Mouse (Mus musculus): ENCODE results near the gene Homer2. TPM values are rescaled to one million over a fixed set of nuclear protein-coding genes. Genes with fewer than 3 reads are reported as not detected.
A peak's percentile ranks its signal among the peaks of the same experiment; 100 is the strongest.

The Homer2 gene
- polyA plus RNA-seq, 1 experiment from 2014 or later: not detected

GRCm38 (mm10) chr7:81604991-81605390 is 102.3 kb downstream of the Homer2 start:
- Histone ChIP-seq H3K36me3 (ENCODE audit: inconsistent target) (no peaks in the 10 kb centered on the region), H3K27ac (no peak overlapping the region), H3K4me3 (ENCODE audit: inconsistent target) (no peak overlapping the region), H3K79me2 (ENCODE audit: inconsistent target) (no peaks in the 10 kb centered on the region)
- 78% methylated on average over 5 of the region's 5 CpGs for WGBS (ENCODE audit: missing documents)

GRCm38 (mm10) chr7:81599379-81600280 is 107.7 kb downstream of the Homer2 start:
- no peak overlapping the region for H3K4me3 ChIP-seq (ENCODE audit: inconsistent target)
- 80% methylated on average over 8 of the region's 8 CpGs for WGBS (ENCODE audit: missing documents)
- H3K36me3 ChIP-seq (ENCODE audit: inconsistent target): peaks cover 37% of the 10 kb centered on the region
- no peaks in the 10 kb centered on the region for H3K79me2 ChIP-seq (ENCODE audit: inconsistent target)
- no peak overlapping the region for H3K27ac ChIP-seq

GRCm38 (mm10) chr7:81597660-81598059 is 109.7 kb downstream of the Homer2 start:
- 80% methylated on average over 1 of the region's 1 CpGs for WGBS (ENCODE audit: missing documents)
- H3K36me3 ChIP-seq (ENCODE audit: inconsistent target): peaks cover 54% of the 10 kb centered on the region
- H3K4me3 ChIP-seq (ENCODE audit: inconsistent target): no peak overlapping the region
- H3K27ac ChIP-seq: no peak overlapping the region
- no peaks in the 10 kb centered on the region for H3K79me2 ChIP-seq (ENCODE audit: inconsistent target)

- Histone ChIP-seq H3K4me3 (ENCODE audit: inconsistent target) (no peak overlapping the region), H3K79me2 (ENCODE audit: inconsistent target) (no peaks in the 10 kb centered on the region), H3K27ac (no peak overlapping the region), H3K36me3 (ENCODE audit: inconsistent target) (peaks cover 69% of the 10 kb centered on the region)
- 92% methylated on average over 6 of the region's 6 CpGs for WGBS (ENCODE audit: missing documents)
Measured at GRCm38 (mm10) chr7:81596086-81596485, 111.2 kb downstream of the Homer2 start.

GRCm38 (mm10) chr7:81595056-81595455 is 112.3 kb downstream of the Homer2 start:
- Histone ChIP-seq H3K27ac (no peak overlapping the region), H3K4me3 (ENCODE audit: inconsistent target) (no peak overlapping the region), H3K79me2 (ENCODE audit: inconsistent target) (no peaks in the 10 kb centered on the region), H3K36me3 (ENCODE audit: inconsistent target) (peaks cover 80% of the 10 kb centered on the region)
- WGBS (ENCODE audit: missing documents): 95% methylated on average over 5 of the region's 5 CpGs

GRCm38 (mm10) chr7:81593387-81593786 is 113.9 kb downstream of the Homer2 start:
- Histone ChIP-seq H3K79me2 (ENCODE audit: inconsistent target) (no peaks in the 10 kb centered on the region), H3K4me3 (ENCODE audit: inconsistent target) (no peak overlapping the region), H3K36me3 (ENCODE audit: inconsistent target) (peaks cover 85% of the 10 kb centered on the region), H3K27ac (no peak overlapping the region)
- WGBS (ENCODE audit: missing documents): 89% methylated on average over 8 of the region's 8 CpGs

- H3K36me3 ChIP-seq (ENCODE audit: inconsistent target): peaks cover 85% of the 10 kb centered on the region
- no peak overlapping the region for H3K4me3 ChIP-seq (ENCODE audit: inconsistent target)
- H3K27ac ChIP-seq: no peak overlapping the region
- no peaks in the 10 kb centered on the region for H3K79me2 ChIP-seq (ENCODE audit: inconsistent target)
- WGBS (ENCODE audit: missing documents): 92% methylated on average over 9 of the region's 9 CpGs
Measured at GRCm38 (mm10) chr7:81592686-81593085, 114.6 kb downstream of the Homer2 start.

GRCm38 (mm10) chr7:81587238-81587637 is 120.1 kb downstream of the Homer2 start:
- Histone ChIP-seq H3K36me3 (ENCODE audit: inconsistent target) (peaks cover 64% of the 10 kb centered on the region), H3K4me3 (ENCODE audit: inconsistent target) (no peak overlapping the region), H3K79me2 (ENCODE audit: inconsistent target) (peaks cover 5% of the 10 kb centered on the region; the same call in 1 of the 2 replicates), H3K27ac (no peak overlapping the region)
- WGBS (ENCODE audit: missing documents): 93% methylated on average over 4 of the region's 4 CpGs

GRCm38 (mm10) chr7:81585326-81585725 is 122.0 kb downstream of the Homer2 start:
- peaks cover 44% of the 10 kb centered on the region for H3K36me3 ChIP-seq (ENCODE audit: inconsistent target)

GRCm38 (mm10) chr7:81583512-81583911 is 123.8 kb downstream of the Homer2 start:
- H3K4me3 ChIP-seq (ENCODE audit: inconsistent target): no peak overlapping the region
- H3K79me2 ChIP-seq (ENCODE audit: inconsistent target): peaks cover 42% of the 10 kb centered on the region; the same call in 1 of the 2 replicates
- 86% methylated on average over 3 of the region's 3 CpGs for WGBS (ENCODE audit: missing documents)
- no peak overlapping the region for H3K27ac ChIP-seq
- H3K36me3 ChIP-seq (ENCODE audit: inconsistent target): peaks cover 41% of the 10 kb centered on the region

More at GRCm38 (mm10) chr7:81585326-81585725, 122.0 kb downstream of the Homer2 start:
- H3K4me3 ChIP-seq (ENCODE audit: inconsistent target): no peak overlapping the region
- H3K79me2 ChIP-seq (ENCODE audit: inconsistent target): peaks cover 24% of the 10 kb centered on the region; the same call in 1 of the 2 replicates
- no peak overlapping the region for H3K27ac ChIP-seq
- WGBS (ENCODE audit: missing documents): 97% methylated on average over 7 of the region's 7 CpGs

GRCm38 (mm10) chr7:81579312-81579711 is 128.0 kb downstream of the Homer2 start:
- Histone ChIP-seq H3K4me3 (ENCODE audit: inconsistent target) (no peak overlapping the region), H3K36me3 (ENCODE audit: inconsistent target) (0 out of 2 replicates have a peak, but pooled peaks cover 18% of the 10 kb centered on the region), H3K27ac (no peak overlapping the region), H3K79me2 (ENCODE audit: inconsistent target) (peaks cover 76% of the 10 kb centered on the region)
- WGBS (ENCODE audit: missing documents): 96% methylated on average over 5 of the region's 5 CpGs

GRCm38 (mm10) chr7:81578413-81578812 is 128.9 kb downstream of the Homer2 start:
- 97% methylated on average over 7 of the region's 7 CpGs for WGBS (ENCODE audit: missing documents)
- H3K79me2 ChIP-seq (ENCODE audit: inconsistent target): peaks cover 85% of the 10 kb centered on the region
- H3K36me3 ChIP-seq (ENCODE audit: inconsistent target): 0 out of 2 replicates have a peak, but pooled peaks cover 18% of the 10 kb centered on the region
- peak overlapping the region; percentile 37 for H3K27ac ChIP-seq
- H3K4me3 ChIP-seq (ENCODE audit: inconsistent target): no peak overlapping the region

GRCm38 (mm10) chr7:81577872-81578271 is 129.5 kb downstream of the Homer2 start:
- Histone ChIP-seq H3K27ac (0 out of 2 replicates have a peak overlapping the region, but pooled peaks have one; percentile 37), H3K36me3 (ENCODE audit: inconsistent target) (0 out of 2 replicates have a peak, but pooled peaks cover 18% of the 10 kb centered on the region), H3K79me2 (ENCODE audit: inconsistent target) (peaks cover 90% of the 10 kb centered on the region), H3K4me3 (ENCODE audit: inconsistent target) (no peak overlapping the region)
- 36% methylated on average over 3 of the region's 3 CpGs for WGBS (ENCODE audit: missing documents)

GRCm38 (mm10) chr7:81575606-81576005 is 131.7 kb downstream of the Homer2 start:
- WGBS (ENCODE audit: missing documents): 82% methylated on average over 8 of the region's 10 CpGs
- H3K79me2 ChIP-seq (ENCODE audit: inconsistent target): peaks cover 80% of the 10 kb centered on the region
- no peak overlapping the region for H3K27ac ChIP-seq
- H3K4me3 ChIP-seq (ENCODE audit: inconsistent target): no peak overlapping the region
- H3K36me3 ChIP-seq (ENCODE audit: inconsistent target): 0 out of 2 replicates have a peak, but pooled peaks cover 18% of the 10 kb centered on the region

GRCm38 (mm10) chr7:81573821-81574220 is 133.5 kb downstream of the Homer2 start:
- H3K79me2 ChIP-seq (ENCODE audit: inconsistent target): peaks cover 62% of the 10 kb centered on the region
- 95% methylated on average over 9 of the region's 9 CpGs for WGBS (ENCODE audit: missing documents)
- 0 out of 2 replicates have a peak, but pooled peaks cover 14% of the 10 kb centered on the region for H3K36me3 ChIP-seq (ENCODE audit: inconsistent target)
- no peak overlapping the region for H3K4me3 ChIP-seq (ENCODE audit: inconsistent target)
- no peak overlapping the region for H3K27ac ChIP-seq
